Mouse (Mus musculus): ENCODE data around the gene Copb1. TPM values are rescaled to one million over a fixed set of nuclear protein-coding genes. Genes with fewer than 3 reads are reported as not detected.

Copb1 gene
- total and polyA plus RNA-seq, 3 experiments = 50.1 to 405 (median 61.3) TPM

- TF ChIP-seq HCFC1 (IDR thresholded peaks at IDR 0.05; ENCODE audit: low read depth, low read length) (no peak), RAD21 (IDR thresholded peaks at IDR 0.05; ENCODE audit: low read depth, low read length) (no peak), E2F4 (IDR thresholded peaks at IDR 0.05; ENCODE audit: borderline replicate concordance, low read depth, low read length) (no peak), EP300 (IDR thresholded peaks at IDR 0.05; ENCODE audit: low read depth in 1 of 2, low read length in 2 of 2) (peak; percentile 50 to 71), GATA1 (IDR thresholded peaks at IDR 0.05; ENCODE audit: low read depth, low read length) (peak; percentile 65), NELFE (IDR thresholded peaks at IDR 0.05; ENCODE audit: low read depth, low read length) (no peak), POLR2AphosphoS5 (IDR thresholded peaks at IDR 0.05; ENCODE audit: borderline replicate concordance, low read depth, low read length) (no peak), NRF1 (IDR thresholded peaks at IDR 0.05; ENCODE audit: insufficient read depth, low read depth, low read length, poor library complexity, severe bottlenecking) (no peak), BHLHE40 (IDR thresholded peaks at IDR 0.05; ENCODE audit: borderline replicate concordance, low read depth, low read length) (no peak)
Observed at GRCm38 (mm10) chr7:114301293-114301782, 46.8 kb upstream of the Copb1 start (continued).

GRCm38 (mm10) chr7:114300782-114301181 lies 46.3 kb upstream of the Copb1 start:
- Histone ChIP-seq H3K9ac (ENCODE audit: control insufficient read depth, low read depth, low read length, poor library complexity, severe bottlenecking) (no peak overlapping the region), H3K4me3 (ENCODE audit: control insufficient read depth in 1 of 2, insufficient read depth in 1 of 2, low read depth in 2 of 2, low read length in 2 of 2) (no peak overlapping the region), H3K9me3 (replicated peaks; ENCODE audit: insufficient read depth, low read length) (no peaks in the 10 kb centered on the region), H3K36me3 (ENCODE audit: control insufficient read depth in 1 of 2, insufficient read depth in 2 of 2, low read length in 2 of 2) (peaks cover 0 to 3% of the 10 kb centered on the region in 2 experiments; a peak in 1 of 4 replicates), H3K79me2 (ENCODE audit: control insufficient read depth, insufficient read depth, low read length, poor library complexity) (no peaks in the 10 kb centered on the region), H3K4me1 (ENCODE audit: control insufficient read depth in 1 of 2, insufficient read depth in 2 of 2, low read length in 2 of 2) (peaks cover 0 to 7% of the 10 kb centered on the region in 2 experiments; a peak in 1 of 4 replicates), H3K27ac (ENCODE audit: control insufficient read depth, low read depth, low read length) (no peak overlapping the region), H3K27me3 (ENCODE audit: control insufficient read depth in 1 of 2, insufficient read depth in 2 of 2, low read length in 2 of 2) (no peaks in the 10 kb centered on the region)
- DNase-seq (ENCODE audit: low read depth, low spot score) = no peak
- TF ChIP-seq TAL1 (IDR thresholded peaks at IDR 0.05; ENCODE audit: low read length) (no peak), ZKSCAN1 (IDR thresholded peaks at IDR 0.05; ENCODE audit: low read depth, low read length) (no peak), USF1 (IDR thresholded peaks at IDR 0.05; ENCODE audit: low read depth, low read length) (no peak), GABPA (IDR thresholded peaks at IDR 0.05; ENCODE audit: low read depth, low read length) (no peak), ETS1 (IDR thresholded peaks at IDR 0.05; ENCODE audit: low read depth, low read length) (no peak), MEF2A (IDR thresholded peaks at IDR 0.05; ENCODE audit: extremely low read depth, insufficient replicate concordance, low read depth, low read length, poor library complexity, severe bottlenecking) (no peak), TBP (IDR thresholded peaks at IDR 0.05; ENCODE audit: low read depth, low read length) (no peak), ZNF384 (IDR thresholded peaks at IDR 0.05; ENCODE audit: low read depth, low read length) (no peak), KAT2A (conservative IDR thresholded peaks at IDR 0.05; ENCODE audit: low read depth, low read length) (no peak), MAFK (IDR thresholded peaks at IDR 0.05; ENCODE audit: borderline replicate concordance, low read depth, low read length) (no peak), UBTF (IDR thresholded peaks at IDR 0.05; ENCODE audit: borderline replicate concordance, insufficient read depth, low read depth, low read length) (no peak), HCFC1 (IDR thresholded peaks at IDR 0.05; ENCODE audit: low read depth, low read length) (no peak), CHD2 (IDR thresholded peaks at IDR 0.05; ENCODE audit: low read length) (no peak), TCF12 (IDR thresholded peaks at IDR 0.05; ENCODE audit: low read depth, low read length) (no peak)
